Mouse (Mus musculus): ENCODE data around the gene Bicc1.

DNA sequence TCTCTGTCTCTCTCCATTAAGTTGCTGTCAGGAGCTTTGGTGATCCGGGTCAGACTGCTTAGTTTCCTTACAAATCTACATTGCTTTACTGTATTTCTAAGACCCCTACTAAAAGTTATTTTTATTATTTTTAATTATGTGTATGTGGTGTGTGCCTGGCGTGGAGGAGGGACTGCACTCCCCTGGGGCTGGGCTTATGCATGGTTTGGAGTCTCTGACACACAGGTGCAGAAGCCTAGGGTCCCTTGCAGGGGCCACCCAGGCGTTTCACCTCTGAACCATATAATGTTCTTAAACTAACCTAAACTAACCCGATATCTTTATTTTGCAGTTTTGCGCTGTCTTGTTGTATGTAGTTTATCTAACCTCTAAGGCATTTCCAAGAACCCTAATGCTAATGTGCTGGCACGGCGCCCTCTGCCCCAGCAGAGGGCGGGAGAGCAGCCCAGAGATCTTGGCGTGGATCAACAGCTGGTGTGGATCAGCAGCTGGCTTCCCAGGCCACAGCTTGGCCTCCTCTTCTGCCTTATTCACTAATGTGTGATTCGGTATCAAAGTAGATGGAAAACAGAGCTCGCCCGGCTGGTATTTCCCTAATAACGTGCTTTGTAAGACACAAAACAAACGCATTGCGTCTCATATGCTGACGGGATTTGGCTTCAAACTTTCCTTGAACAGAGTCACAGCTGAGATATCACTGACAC, 192.7 kb downstream of the Bicc1 start:
- TF ChIP-seq CTCF (conservative IDR thresholded peaks at IDR 0.05; ENCODE audit: low read length) = no peak
- TF ChIP-seq POU5F1 (IDR thresholded peaks at IDR 0.05; ENCODE audit: borderline replicate concordance, low read length) = no peak
- no peak for TF ChIP-seq NANOG (IDR thresholded peaks at IDR 0.05; ENCODE audit: borderline replicate concordance, low read length)

Data from E14TG2a.4 (cell line).